Mouse (Mus musculus) lung, postnatal 14 days (tissue): ENCODE measurements around the gene Lgals3.
"Not testable (repeated sequence)": the region's sequence is repeated elsewhere in the genome, so short reads cannot be mapped to it uniquely, and the experiment has no call there.

ENCODE experiments used
- DNase-seq: peaks from one replicate; pipeline ENCODE4 v3.0.0; 2021

Lgals3 gene

GRCm38 (mm10) chr14:47367461-47367860, at the start of gene Lgals3:
TSS of gene Lgals3 (plus strand) at chr14:47367751.
- peak; percentile 22 for DNase-seq

- DNase-seq: no peak
Measured at GRCm38 (mm10) chr14:47319362-47319761, 48.2 kb upstream of the Lgals3 start.

- not testable (repeated sequence) for DNase-seq
Measured at GRCm38 (mm10) chr14:47321581-47321980, 46.0 kb upstream of the Lgals3 start.

GRCm38 (mm10) chr14:47325965-47326761, 41.4 kb upstream of the Lgals3 start:
- no peak for DNase-seq

- no peak for DNase-seq
Measured at GRCm38 (mm10) chr14:47327347-47327746, 40.2 kb upstream of the Lgals3 start.

- DNase-seq: no peak
Measured at GRCm38 (mm10) chr14:47331920-47332319, 35.6 kb upstream of the Lgals3 start.

- DNase-seq: peak; percentile 80
Measured at GRCm38 (mm10) chr14:47334819-47335218, 32.7 kb upstream of the Lgals3 start.

GRCm38 (mm10) chr14:47335300-47335699, 32.3 kb upstream of the Lgals3 start:
- DNase-seq: no peak

- DNase-seq: no peak
Measured at GRCm38 (mm10) chr14:47340231-47340925, 27.2 kb upstream of the Lgals3 start.

GRCm38 (mm10) chr14:47341811-47342291, 25.7 kb upstream of the Lgals3 start:
- no peak for DNase-seq

- no peak for DNase-seq
Measured at GRCm38 (mm10) chr14:47346715-47347114, 20.8 kb upstream of the Lgals3 start.

GRCm38 (mm10) chr14:47350974-47351373, 16.6 kb upstream of the Lgals3 start:
- DNase-seq: no peak

GRCm38 (mm10) chr14:47352272-47352671, 15.3 kb upstream of the Lgals3 start:
- no peak for DNase-seq

- DNase-seq: no peak
Measured at GRCm38 (mm10) chr14:47353240-47353639, 14.3 kb upstream of the Lgals3 start.

- peak; percentile 37 for DNase-seq
Measured at GRCm38 (mm10) chr14:47354111-47354577, 13.4 kb upstream of the Lgals3 start.

- DNase-seq: no peak
Measured at GRCm38 (mm10) chr14:47354948-47355347, 12.6 kb upstream of the Lgals3 start.

GRCm38 (mm10) chr14:47356622-47357021, 10.9 kb upstream of the Lgals3 start:
- DNase-seq: no peak

- no peak for DNase-seq
Measured at GRCm38 (mm10) chr14:47359610-47360009, 7.9 kb upstream of the Lgals3 start.

- DNase-seq: no peak
Measured at GRCm38 (mm10) chr14:47361418-47361817, 6.1 kb upstream of the Lgals3 start.

GRCm38 (mm10) chr14:47361899-47362298, 5.7 kb upstream of the Lgals3 start:
- no peak for DNase-seq

GRCm38 (mm10) chr14:47364742-47365449, 2.7 kb upstream of the Lgals3 start:
- peak; percentile 25 for DNase-seq

GRCm38 (mm10) chr14:47366881-47367321, 650 bp upstream of the Lgals3 start:
- DNase-seq: peak; percentile 40

- no peak for DNase-seq
Measured at GRCm38 (mm10) chr14:47369741-47370140, 2.2 kb downstream of the Lgals3 start.
